Mouse (Mus musculus) small intestine, adult 2 months (tissue): ENCODE results near the gene Gm15217.

Experiments used
- CTCF ChIP-seq: fragments of 200-500 bp; IDR thresholded peaks from 2 replicates; pipeline ENCODE4 v1.5.1; 2012; ENCODE audit warnings: low read depth, mild to moderate bottlenecking, control low read depth, inconsistent platforms, low read length, moderate library complexity, mixed read lengths; ENCODE audit not compliant: insufficient replicate concordance, insufficient read length; ENCODE audit errors: extremely low read depth
- POLR2A ChIP-seq: fragments of 200-500 bp; IDR thresholded peaks from 2 replicates; pipeline ENCODE4 v1.6.1; 2012; ENCODE audit warnings: low read depth, mild to moderate bottlenecking, control low read depth, inconsistent platforms, low read length, moderate library complexity

DNA sequence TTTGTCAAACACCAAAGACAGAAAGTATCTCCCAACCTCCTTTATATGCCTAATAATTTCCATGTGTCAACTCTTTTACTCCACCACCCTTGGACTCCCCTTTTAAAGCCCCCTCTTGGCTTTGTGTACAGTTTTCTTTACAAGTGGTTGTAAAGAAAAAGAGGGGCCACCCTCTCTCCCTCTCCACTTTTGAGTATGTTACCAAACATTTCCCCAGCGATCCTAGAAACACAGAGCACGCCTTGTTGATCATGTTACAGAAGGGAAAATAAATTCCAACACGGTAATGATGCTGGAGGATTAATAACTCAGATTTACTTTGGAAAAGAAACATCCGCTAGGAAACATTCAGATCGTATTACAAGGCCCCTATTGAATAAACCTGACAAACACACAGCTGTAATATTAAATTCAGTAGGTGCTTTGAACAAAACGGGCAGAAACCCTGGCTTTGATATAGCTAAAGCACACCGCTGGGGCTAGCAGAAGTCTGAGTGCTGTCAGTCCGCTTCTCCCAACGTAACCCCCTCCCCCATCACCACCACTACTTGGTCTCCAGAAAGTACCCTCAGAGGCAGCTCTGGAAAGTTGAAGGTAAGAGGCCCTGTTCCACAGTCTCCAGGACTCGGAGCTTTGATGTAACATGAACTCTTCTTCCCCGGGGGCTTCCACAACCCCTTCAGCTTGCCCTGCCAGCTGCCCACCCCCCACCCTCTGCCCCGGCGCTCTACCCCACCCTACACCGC, 5.9 kb downstream of the Gm15217 start:
- TF ChIP-seq CTCF (no peak), POLR2A (no peak)
